Comparison of ENCODE assay signal across 20 mouse cellular contexts in the genomic region with DNA sequence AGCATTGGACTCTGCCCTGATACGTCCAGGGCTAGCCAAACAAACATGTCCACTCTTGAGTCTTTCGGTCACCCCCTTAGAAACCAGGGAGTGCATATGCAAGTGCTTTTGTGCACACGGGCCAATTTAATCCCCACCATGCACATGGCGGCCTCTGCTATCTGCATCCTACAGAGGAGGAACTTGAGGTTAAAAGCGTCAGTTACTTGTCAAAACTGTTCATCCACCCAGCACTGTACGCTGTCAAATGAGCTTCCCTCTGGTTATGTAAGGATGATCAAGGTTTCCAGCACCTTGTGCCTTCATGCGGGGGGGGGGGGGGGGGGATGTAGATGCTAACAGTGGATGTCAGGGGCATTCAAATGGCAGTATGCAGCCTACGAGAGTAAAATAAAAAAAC. TPM values are rescaled to one million over a fixed set of nuclear protein-coding genes. Genes with fewer than 3 reads are reported as not detected.
A peak's percentile ranks its signal among the peaks of the same experiment; 100 is the strongest.
DNase-seq lines count a peak whose midpoint lies in the region; ATAC-seq lines count a peak whose summit lies in the region.
"Had no signal": no experiment of that assay in that cellular context is flagged by ENCODE, and none has a peak within 500 bp of the region (broad histone marks: within the 10 kb centered on the region; RNA-seq: fewer than 3 reads in every experiment).

No protein-coding gene starts in this region.

- no peaks in the 10 kb centered on the region for H3K9me3 ChIP-seq in liver, embryonic 12.5 days (replicated peaks)
- no peaks in the 10 kb centered on the region for H3K9me3 ChIP-seq in midbrain, embryonic 11.5 days (ENCODE audit: control insufficient read depth, low read length)
- H3K9me3 ChIP-seq: forebrain, embryonic 10.5 days; kidney, embryonic 15.5 days; midbrain, embryonic 15.5 days had no signal

- H3K9ac ChIP-seq in liver, embryonic 12.5 days = no peak overlapping the region
- H3K9ac ChIP-seq in midbrain, embryonic 11.5 days (ENCODE audit: low read length) = no peak overlapping the region
- H3K9ac ChIP-seq: kidney, embryonic 15.5 days; midbrain, embryonic 15.5 days had no signal

- 0 out of 2 replicates have a peak, but pooled peaks cover 8% of the 10 kb centered on the region for H3K4me1 ChIP-seq in liver, embryonic 12.5 days
- no peaks in the 10 kb centered on the region for H3K4me1 ChIP-seq in midbrain, embryonic 11.5 days (ENCODE audit: control insufficient read depth, insufficient read depth, low read length)
- H3K4me1 ChIP-seq: midbrain, embryonic 15.5 days had no signal

- no peak overlapping the region; the same call in 1 of the 2 replicates for H3K27ac ChIP-seq in liver, embryonic 12.5 days
- H3K27ac ChIP-seq in midbrain, embryonic 11.5 days (ENCODE audit: low read depth, low read length) = no peak overlapping the region
- H3K27ac ChIP-seq: forebrain, embryonic 10.5 days; kidney, embryonic 15.5 days; macrophage; midbrain, embryonic 15.5 days had no signal

- ATAC-seq in liver, embryonic 12.5 days = peak; percentile 82
- peak; percentile 77 for ATAC-seq in megakaryocyte, adult 5-6 weeks (ENCODE audit: poor library complexity, severe bottlenecking)
- no peak for ATAC-seq in midbrain, embryonic 11.5 days (ENCODE audit: low FRiP score)
- ATAC-seq: intestine, postnatal 0 days; midbrain, embryonic 15.5 days had no signal

- H3K36me3 ChIP-seq in liver, embryonic 12.5 days = no peaks in the 10 kb centered on the region
- no peaks in the 10 kb centered on the region for H3K36me3 ChIP-seq in midbrain, embryonic 11.5 days (ENCODE audit: control insufficient read depth, insufficient read depth, low read length)
- H3K36me3 ChIP-seq: forebrain, embryonic 10.5 days; kidney, embryonic 15.5 days; midbrain, embryonic 15.5 days had no signal

- DNase-seq in c-Kit-positive CD71-negative TER-119-negative erythroid progenitor cells, embryonic 14.5 days (ENCODE audit: low read depth) = peak; percentile 50
- DNase-seq in spleen, postnatal 14 days (ENCODE audit: low spot score in 2 of 2) = no peak
- DNase-seq in midbrain, embryonic 11.5 days (ENCODE audit: low spot score, missing footprints) = no peak
- DNase-seq in adrenal gland, postnatal 14 days = no peak
- DNase-seq in neural tube, embryonic 10.5 days (ENCODE audit: extremely low spot score, low spot score) = no peak
- DNase-seq: adrenal gland, postnatal 36 days; cerebellum, adult 11 months; cerebellum, adult 9-11 months; kidney, postnatal 4 days; thymus, adult 18-20 months; thymus, postnatal 36 days had no signal

- no peak overlapping the region for H3K4me2 ChIP-seq in liver, embryonic 12.5 days
- H3K4me2 ChIP-seq in midbrain, embryonic 11.5 days = no peak overlapping the region
- H3K4me2 ChIP-seq: heart, embryonic 11.5 days; kidney, embryonic 15.5 days; midbrain, embryonic 15.5 days had no signal

- WGBS in liver, embryonic 12.5 days (ENCODE audit: insufficient replicate concordance) = 16% methylated on average over 8 of the region's 8 CpGs
- 80% methylated on average over 8 of the region's 8 CpGs for WGBS in midbrain, embryonic 11.5 days

- H3K27me3 ChIP-seq in liver, embryonic 12.5 days (replicated peaks) = no peaks in the 10 kb centered on the region
- no peaks in the 10 kb centered on the region for H3K27me3 ChIP-seq in midbrain, embryonic 11.5 days (ENCODE audit: control insufficient read depth, insufficient read depth, low read length)
- H3K27me3 ChIP-seq: kidney, embryonic 15.5 days; midbrain, embryonic 15.5 days had no signal

- no peak overlapping the region for H3K4me3 ChIP-seq in liver, embryonic 12.5 days
- H3K4me3 ChIP-seq in midbrain, embryonic 11.5 days (ENCODE audit: low read depth, low read length) = no peak overlapping the region
- H3K4me3 ChIP-seq: forebrain, embryonic 10.5 days; kidney, embryonic 15.5 days; midbrain, embryonic 15.5 days; myocyte had no signal

RNA-seq across cellular contexts. Expression of a gene that starts 49.5 kb away (rescaled TPM):
- polyA plus RNA-seq in liver, embryonic 12.5 days (2016; fragmentation: Nextera tagmentation; extraction: Ambion mirVana) = 1.5 TPM in 2 replicates
- 22.7 and 23.6 TPM in 2 replicates for total RNA-seq in megakaryocyte, adult 5-6 weeks (2015)
- 11.7 and 15.3 TPM in 2 replicates for total RNA-seq in megakaryocyte, adult 5-6 weeks (2017)
- 4.0 and 5.3 TPM in 2 replicates for polyA plus RNA-seq in midbrain, embryonic 11.5 days (2014; fragmentation: Nextera tagmentation; extraction: Ambion mirVana)
- 11.3 and 13.1 TPM in 2 replicates for total RNA-seq in adrenal gland, postnatal 14 days (2021)
